Mouse (Mus musculus) kidney, postnatal 0 days (tissue): Measurements from ENCODE around the gene Acap2. TPM values are rescaled to one million over a fixed set of nuclear protein-coding genes. Genes with fewer than 3 reads are reported as not detected.

ENCODE experiments used
- ATAC-seq: fragments of 200-750 bp; cut with Nextera tagmentation; replicated peaks from 2 replicates; pipeline ENCODE4 v1.8.0; 2017; ENCODE audit warnings: low read depth, moderate number of reproducible peaks, moderate TSS enrichment, moderate library complexity; ENCODE audit not compliant: low FRiP score
- DNase-seq: peaks from one replicate; pipeline ENCODE4 v3.0.0-alpha.2; 2016; ENCODE audit warnings: low spot score
- H3K27ac ChIP-seq: fragments of 300-500 bp; sonication (generic); 2 replicates; pipeline ENCODE4 v1.5.1; 2014; ENCODE audit warnings: mild to moderate bottlenecking
- H3K27me3 ChIP-seq: fragments of 300-500 bp; sonication (generic); 2 replicates; pipeline ENCODE4 v1.6.1; 2014; ENCODE audit warnings: low read length, mixed read lengths; ENCODE audit not compliant: insufficient read depth
- H3K36me3 ChIP-seq: fragments of 300-500 bp; sonication (generic); 2 replicates; pipeline ENCODE4 v1.6.1; 2014; ENCODE audit warnings: low read length, mixed read lengths; ENCODE audit not compliant: insufficient read depth
- H3K4me1 ChIP-seq: fragments of 300-500 bp; sonication (generic); replicated peaks from 2 replicates; pipeline ENCODE4 v1.6.1; 2014; ENCODE audit warnings: antibody characterized with exemption, low read length, mixed read lengths; ENCODE audit not compliant: insufficient read depth
- H3K4me2 ChIP-seq: fragments of 300-500 bp; sonication (generic); 2 replicates; pipeline ENCODE4 v1.6.1; 2014; ENCODE audit warnings: mild to moderate bottlenecking, low read length, moderate library complexity, mixed read lengths
- H3K4me3 ChIP-seq: fragments of 300-500 bp; sonication (generic); replicated peaks from 2 replicates; pipeline ENCODE4 v1.5.1; 2014; ENCODE audit warnings: low read depth, low read length
- H3K9ac ChIP-seq: fragments of 300-500 bp; sonication (generic); 2 replicates; pipeline ENCODE4 v1.6.1; 2014; ENCODE audit warnings: low read depth, low read length
- H3K9me3 ChIP-seq: fragments of 300-500 bp; sonication (generic); replicated peaks from 2 replicates; pipeline ENCODE4 v1.6.1; 2016; ENCODE audit warnings: low read length, inconsistent platforms, mixed read lengths
- CTCF ChIP-seq: IDR thresholded peaks from 2 replicates; pipeline ENCODE4 v1.5.1; 2016; ENCODE audit warnings: antibody characterized with exemption, low read depth, mild to moderate bottlenecking, moderate library complexity
- WGBS: fragments of 180-500 bp; shearing (Covaris S2); extraction: QIAGEN DNeasy Blood & Tissue Kit; methylation state at CpG from one replicate; pipeline ENCODE4 v1.1.7; 2014; 5-methylcytosine and 5-hydroxymethylcytosine counted together
- polyA plus RNA-seq: library from polyadenylated mRNA; unstranded; fragments of >200 nt; fragmentation: Nextera tagmentation; extraction: Ambion mirVana; gene quantifications from 2 replicates; pipeline ENCODE4 v1.2.1, GENCODE M21; 2015

The Acap2 gene
- polyA plus RNA-seq, 1 experiment from 2014 or later: 12.9 TPM

DNA sequence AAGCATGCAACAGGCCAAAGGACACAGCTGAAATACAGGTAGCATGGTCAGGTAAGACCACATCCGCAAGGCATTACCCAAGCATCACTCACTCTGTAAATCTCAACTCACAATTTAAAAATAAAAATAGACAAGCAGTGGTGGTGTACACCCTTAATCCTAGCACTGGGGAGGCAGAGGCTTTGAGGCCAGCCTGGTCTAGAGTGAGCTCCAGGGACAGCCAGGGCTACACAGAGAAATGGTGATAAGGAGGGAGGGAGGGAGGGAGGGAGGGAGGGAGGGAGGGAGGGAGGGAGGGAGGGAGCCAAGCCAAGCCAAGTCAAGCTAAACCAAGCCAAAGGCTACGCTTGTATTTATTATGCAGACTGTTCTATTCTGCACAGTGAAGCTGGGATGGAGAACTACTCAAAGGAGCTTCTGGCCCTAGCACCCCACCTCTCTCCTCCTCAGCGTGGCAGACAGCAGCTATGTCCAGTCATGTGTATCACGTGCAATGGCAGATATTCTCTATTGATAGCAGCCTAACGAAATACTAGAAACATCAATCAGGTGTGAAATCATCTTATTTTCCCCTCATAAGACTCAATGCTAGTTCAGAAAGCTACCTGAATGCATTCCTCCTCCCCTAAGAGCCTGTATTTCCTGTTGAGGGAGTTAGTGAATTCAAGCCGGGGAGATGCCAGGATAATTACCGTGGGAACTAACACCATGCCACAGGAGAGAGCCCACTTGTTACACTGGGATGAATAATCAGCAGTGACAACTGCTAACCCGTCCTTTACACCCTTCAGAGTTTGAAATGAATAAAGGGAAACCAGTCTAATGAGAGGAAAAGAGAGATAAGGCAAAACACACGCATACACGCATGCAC lies 33.8 kb downstream of the Acap2 start:
- H3K36me3 ChIP-seq: no peaks in the 10 kb centered on the region
- no peak overlapping the region for H3K9ac ChIP-seq
- H3K27me3 ChIP-seq: no peaks in the 10 kb centered on the region
- H3K27ac ChIP-seq: 0 out of 2 replicates have a peak overlapping the region, but pooled peaks have one; percentile 3
- no peak overlapping the region for H3K4me3 ChIP-seq
- 48% methylated on average over 10 of the region's 10 CpGs for WGBS
- no peak overlapping the region for H3K4me2 ChIP-seq
- DNase-seq (peak; percentile 34), ATAC-seq (0 out of 2 replicates have a peak, but pooled peaks have one; percentile 40)
- no peaks in the 10 kb centered on the region for H3K9me3 ChIP-seq
- 0 out of 2 replicates have a peak, but pooled peaks cover 6% of the 10 kb centered on the region for H3K4me1 ChIP-seq
- TF ChIP-seq CTCF: no peak

- H3K4me2 ChIP-seq: no peak overlapping the region
- ATAC-seq (no peak), DNase-seq (peak; percentile 14)
- H3K9ac ChIP-seq: no peak overlapping the region
- H3K4me1 ChIP-seq: 0 out of 2 replicates have a peak, but pooled peaks cover 6% of the 10 kb centered on the region
- H3K27ac ChIP-seq: no peak overlapping the region
- WGBS: 64% methylated on average over 4 of the region's 4 CpGs
- TF ChIP-seq CTCF: no peak
- H3K36me3 ChIP-seq: no peaks in the 10 kb centered on the region
- H3K9me3 ChIP-seq: no peaks in the 10 kb centered on the region
- H3K4me3 ChIP-seq: no peak overlapping the region
- no peaks in the 10 kb centered on the region for H3K27me3 ChIP-seq
Measured at GRCm38 (mm10) chr16:31165907-31166306, 35.1 kb downstream of the Acap2 start.

DNA sequence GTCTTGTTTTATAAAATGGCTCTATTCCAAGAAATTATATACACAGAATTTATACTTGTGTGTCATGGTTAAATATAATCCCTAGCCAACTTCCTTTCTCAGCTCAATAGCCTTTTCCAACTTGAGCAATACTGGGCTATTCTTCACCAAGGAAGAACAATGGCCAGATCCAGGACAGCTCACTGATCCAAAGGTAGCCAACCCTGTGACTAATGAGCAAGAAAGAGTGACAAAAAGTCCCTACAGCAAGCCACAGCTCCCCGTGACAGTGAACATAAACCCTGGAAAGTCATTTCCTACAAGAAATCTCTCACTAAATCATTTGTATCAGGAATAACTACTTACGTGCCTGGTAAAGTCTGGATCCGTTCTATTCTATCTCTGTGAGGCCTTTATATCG lies 35.6 kb downstream of the Acap2 start:
- whole genome bisulfite sequencing: 66% methylated on average over 4 of the region's 4 CpGs
- DNase-seq (no peak), ATAC-seq (no peak)
- Histone ChIP-seq H3K27ac (no peak overlapping the region), H3K4me1 (0 out of 2 replicates have a peak, but pooled peaks cover 6% of the 10 kb centered on the region), H3K4me2 (no peak overlapping the region), H3K27me3 (no peaks in the 10 kb centered on the region), H3K9ac (no peak overlapping the region), H3K36me3 (no peaks in the 10 kb centered on the region), H3K4me3 (no peak overlapping the region), H3K9me3 (no peaks in the 10 kb centered on the region)
- no peak for TF ChIP-seq CTCF

DNA sequence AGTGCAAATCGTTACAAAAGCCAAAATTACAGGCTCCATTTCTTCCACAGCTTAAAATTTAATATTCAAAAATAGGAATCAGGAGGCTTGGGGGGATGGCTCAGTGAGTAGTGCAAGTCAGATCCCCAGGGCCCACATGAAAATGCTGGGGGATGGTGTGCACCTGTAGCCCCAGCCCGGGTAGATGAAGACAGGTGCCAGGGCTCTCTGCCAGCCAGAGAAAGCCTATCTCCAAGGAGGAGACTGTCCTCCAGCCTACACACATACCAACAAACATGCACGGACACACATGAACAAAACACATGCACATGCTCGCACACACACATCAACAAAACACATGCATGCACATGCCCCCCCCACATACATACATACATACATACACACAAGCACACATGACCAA lies 36.9 kb downstream of the Acap2 start:
- Histone ChIP-seq H3K36me3 (no peaks in the 10 kb centered on the region), H3K4me2 (no peak overlapping the region), H3K27ac (no peak overlapping the region), H3K4me1 (0 out of 2 replicates have a peak, but pooled peaks cover 6% of the 10 kb centered on the region), H3K27me3 (no peaks in the 10 kb centered on the region), H3K9ac (no peak overlapping the region), H3K4me3 (no peak overlapping the region), H3K9me3 (no peaks in the 10 kb centered on the region)
- 91% methylated on average over 4 of the region's 4 CpGs for WGBS
- DNase-seq (no peak), ATAC-seq (no peak)
- TF ChIP-seq CTCF: no peak

DNA sequence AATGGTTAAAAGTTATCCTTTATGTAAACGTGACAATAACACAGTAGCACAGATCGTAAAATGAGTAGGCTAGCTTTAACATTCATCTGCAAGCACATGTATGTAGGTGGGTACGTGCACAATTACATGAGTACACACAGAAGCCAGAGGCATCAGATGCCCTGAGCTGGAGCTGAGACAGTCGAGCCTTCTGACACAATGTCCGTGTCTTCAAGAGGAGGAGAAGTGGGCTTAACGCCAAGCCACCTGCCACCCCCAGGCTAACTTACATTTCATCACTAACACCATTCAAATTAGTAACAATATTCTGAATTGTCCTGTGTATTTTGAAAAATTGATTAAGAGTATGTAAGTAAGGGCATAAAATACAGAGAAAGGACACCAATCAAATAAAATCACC lies 40.6 kb downstream of the Acap2 start:
- Histone ChIP-seq H3K9me3 (peaks cover 18% of the 10 kb centered on the region; the same call in 1 of the 2 replicates), H3K9ac (no peak overlapping the region), H3K4me1 (no peaks in the 10 kb centered on the region), H3K27me3 (no peaks in the 10 kb centered on the region), H3K4me2 (no peak overlapping the region), H3K36me3 (peaks cover 19% of the 10 kb centered on the region; the same call in 1 of the 2 replicates), H3K4me3 (no peak overlapping the region), H3K27ac (no peak overlapping the region)
- DNase-seq: no peak
- WGBS: 70% methylated on average over 6 of the region's 6 CpGs
- ATAC-seq: no peak
- TF ChIP-seq CTCF: no peak

DNA sequence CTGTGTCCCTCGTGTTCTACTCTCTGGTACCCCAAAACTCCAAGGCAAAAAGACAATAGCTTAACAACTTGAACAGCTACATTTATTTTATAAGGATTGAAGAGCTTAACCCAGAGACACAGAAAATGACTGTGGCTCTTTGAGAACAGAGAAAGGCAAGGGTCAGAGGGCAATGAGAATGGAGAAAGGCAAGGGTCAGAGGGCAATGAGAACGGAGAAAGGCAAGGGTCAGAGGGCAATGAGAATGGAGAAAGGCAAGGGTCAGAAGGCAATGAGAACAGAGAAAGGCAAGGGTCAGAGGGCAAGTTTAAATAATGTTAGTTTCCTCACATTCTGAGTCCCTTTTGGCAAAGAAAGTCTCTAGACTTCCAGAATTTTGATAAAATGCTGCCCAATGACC lies 41.6 kb downstream of the Acap2 start:
- Histone ChIP-seq H3K4me1 (no peaks in the 10 kb centered on the region), H3K4me3 (no peak overlapping the region), H3K27me3 (no peaks in the 10 kb centered on the region), H3K27ac (no peak overlapping the region), H3K4me2 (no peak overlapping the region), H3K36me3 (peaks cover 24% of the 10 kb centered on the region; the same call in 1 of the 2 replicates), H3K9me3 (peaks cover 18% of the 10 kb centered on the region; the same call in 1 of the 2 replicates), H3K9ac (no peak overlapping the region)
- 52% methylated on average over 2 of the region's 2 CpGs for WGBS
- ATAC-seq: no peak
- no peak for TF ChIP-seq CTCF
- DNase-seq: no peak
